Mouse (Mus musculus) kidney, adult 2 months (tissue): ENCODE results near the gene Prkce.

Source experiments
- CTCF ChIP-seq: fragments of 200-500 bp; conservative IDR thresholded peaks from 2 replicates; pipeline ENCODE4 v1.5.1; 2011; ENCODE audit warnings: low read depth, mild to moderate bottlenecking, control low read depth, low read length, moderate library complexity, mixed read lengths; ENCODE audit not compliant: insufficient read depth, insufficient read length
- POLR2A ChIP-seq: fragments of 200-500 bp; IDR thresholded peaks from one replicate; pipeline ENCODE4 v1.6.1; 2011; ENCODE audit warnings: low read depth, low read length, control low read depth

GRCm38 (mm10) chr17:86443886-86444285 is 276.3 kb downstream of the Prkce start:
- TF ChIP-seq POLR2A (no peak), CTCF (no peak)
